Mouse (Mus musculus) embryonic facial prominence, embryonic 15.5 days (tissue): ENCODE results near the gene Commd6. TPM values are rescaled to one million over a fixed set of nuclear protein-coding genes. Genes with fewer than 3 reads are reported as not detected.
"Not testable (repeated sequence)": the region's sequence is repeated elsewhere in the genome, so short reads cannot be mapped to it uniquely, and the experiment has no call there.

Source experiments
- ATAC-seq: fragments of 200-750 bp; cut with Nextera tagmentation; 2 replicates; pipeline ENCODE4 v1.8.0; 2017; ENCODE audit warnings: low read depth, moderate TSS enrichment; ENCODE audit not compliant: insufficient number of reproducible peaks, low FRiP score, low TSS enrichment
- H3K27ac ChIP-seq: fragments of 300-500 bp; sonication (generic); replicated peaks from 2 replicates; pipeline ENCODE4 v1.5.1; 2015; ENCODE audit warnings: mild to moderate bottlenecking, inconsistent platforms
- H3K27me3 ChIP-seq: fragments of 300-500 bp; sonication (generic); 2 replicates; pipeline ENCODE4 v1.6.1; 2015; ENCODE audit warnings: inconsistent platforms
- H3K36me3 ChIP-seq: fragments of 300-500 bp; sonication (generic); 2 replicates; pipeline ENCODE4 v1.6.1; 2015; ENCODE audit warnings: mild to moderate bottlenecking, inconsistent platforms
- H3K4me1 ChIP-seq: fragments of 300-500 bp; sonication (generic); 2 replicates; pipeline ENCODE4 v1.6.1; 2015; ENCODE audit warnings: inconsistent platforms
- H3K4me2 ChIP-seq: fragments of 300-500 bp; sonication (generic); replicated peaks from 2 replicates; pipeline ENCODE4 v1.6.1; 2015; ENCODE audit warnings: mild to moderate bottlenecking, inconsistent platforms
- H3K4me3 ChIP-seq: fragments of 300-500 bp; sonication (generic); replicated peaks from 2 replicates; pipeline ENCODE4 v1.5.1; 2015; ENCODE audit warnings: mild to moderate bottlenecking, inconsistent platforms
- H3K9ac ChIP-seq: fragments of 300-500 bp; sonication (generic); 2 replicates; pipeline ENCODE4 v1.6.1; 2015; ENCODE audit warnings: inconsistent platforms
- H3K9me3 ChIP-seq: fragments of 300-500 bp; sonication (generic); replicated peaks from 2 replicates; pipeline ENCODE4 v1.6.1; 2016; ENCODE audit warnings: inconsistent platforms
- WGBS: fragments of 180-500 bp; shearing (Covaris S2); methylation state at CpG from one replicate; pipeline ENCODE4 v1.1.7; 2015; 5-methylcytosine and 5-hydroxymethylcytosine counted together
- polyA plus RNA-seq: library from polyadenylated mRNA; unstranded; fragments of >200 nt; fragmentation: Nextera tagmentation; extraction: Ambion mirVana; gene quantifications from 2 replicates; pipeline ENCODE4 v1.2.1, GENCODE M21; 2015

Commd6 gene
- polyA plus RNA-seq, 1 experiment from 2014 or later = 90.5 TPM

- not testable (repeated sequence) for H3K4me1 ChIP-seq, H3K27ac ChIP-seq, H3K4me2 ChIP-seq, H3K27me3 ChIP-seq, H3K4me3 ChIP-seq, H3K9me3 ChIP-seq, H3K36me3 ChIP-seq, H3K9ac ChIP-seq
- WGBS = 52% methylated on average over 2 of the region's 4 CpGs
- ATAC-seq = 0 out of 2 replicates have a peak, but pooled peaks have one; percentile 51
Observed at GRCm38 (mm10) chr14:101588209-101588991, 52.1 kb downstream of the Commd6 start.

GRCm38 (mm10) chr14:101587366-101588040 lies 53.0 kb downstream of the Commd6 start:
- peak; percentile 51; the same call in 1 of the 2 replicates for ATAC-seq
- not testable (repeated sequence) for H3K9me3 ChIP-seq, H3K27ac ChIP-seq, H3K4me3 ChIP-seq, H3K27me3 ChIP-seq, H3K4me2 ChIP-seq, H3K36me3 ChIP-seq, H3K4me1 ChIP-seq, H3K9ac ChIP-seq
- WGBS = 40% methylated on average over 5 of the region's 6 CpGs

GRCm38 (mm10) chr14:101586096-101586495 lies 54.4 kb downstream of the Commd6 start:
- Histone ChIP-seq H3K9ac (no peak overlapping the region), H3K4me1 (no peaks in the 10 kb centered on the region; the same call in 1 of the 2 replicates), H3K27ac (no peak overlapping the region), H3K4me2 (no peak overlapping the region), H3K27me3 (no peaks in the 10 kb centered on the region), H3K36me3 (no peaks in the 10 kb centered on the region), H3K4me3 (no peak overlapping the region), H3K9me3 (no peaks in the 10 kb centered on the region)
- 50% methylated on average over 7 of the region's 7 CpGs for WGBS
- ATAC-seq = no peak

Other genes with a start within 250 kb of the Commd6 start
- gene Tbc1d4, start 31.5 kb downstream of the Commd6 start, polyA plus RNA-seq = 14.6 and 15.1 TPM in 2 replicates
- 103 TPM in 2 replicates for gene Uchl3, start 13.3 kb upstream of the Commd6 start, polyA plus RNA-seq
- gene Gm9922, start 89.1 kb upstream of the Commd6 start, polyA plus RNA-seq = 4.8 and 5.9 TPM in 2 replicates
- gene Lmo7, start 89.3 kb upstream of the Commd6 start, polyA plus RNA-seq = 36.6 and 39.3 TPM in 2 replicates